Mouse (Mus musculus): ENCODE measurements around the gene Polg. TPM values are rescaled to one million over a fixed set of nuclear protein-coding genes. Genes with fewer than 3 reads are reported as not detected.
A peak's percentile ranks its signal among the peaks of the same experiment; 100 is the strongest.

Polg gene
- polyA plus RNA-seq, 1 experiment from 2014 or later, result 23.7 TPM

GRCm38 (mm10) chr7:79474831-79475399 is 8.8 kb upstream of the Polg start:
- no peak for ATAC-seq (replicated peaks; ENCODE audit: insufficient number of reproducible peaks, insufficient read depth, low FRiP score, low read depth)
- H3K4me1 ChIP-seq (replicated peaks), result no peaks in the 10 kb centered on the region
- H3K4me3 ChIP-seq, result no peak overlapping the region
- no peak overlapping the region for H3K4me2 ChIP-seq
- WGBS, result 62% methylated on average over 5 of the region's 5 CpGs
- no peaks in the 10 kb centered on the region for H3K27me3 ChIP-seq
- H3K27ac ChIP-seq, result no peak overlapping the region
- no peak overlapping the region for H3K9ac ChIP-seq
- H3K36me3 ChIP-seq, result no peaks in the 10 kb centered on the region
- H3K9me3 ChIP-seq (replicated peaks), result no peaks in the 10 kb centered on the region

GRCm38 (mm10) chr7:79473496-79474194 is 7.5 kb upstream of the Polg start:
- ATAC-seq (replicated peaks; ENCODE audit: insufficient number of reproducible peaks, insufficient read depth, low FRiP score, low read depth), result no peak
- Histone ChIP-seq H3K4me1 (replicated peaks) (0 out of 2 replicates have a peak, but pooled peaks cover 1% of the 10 kb centered on the region), H3K27me3 (no peaks in the 10 kb centered on the region), H3K9ac (no peak overlapping the region), H3K36me3 (no peaks in the 10 kb centered on the region), H3K27ac (no peak overlapping the region), H3K4me3 (no peak overlapping the region), H3K9me3 (replicated peaks) (no peaks in the 10 kb centered on the region), H3K4me2 (no peak overlapping the region)
- WGBS, result 79% methylated on average over 9 of the region's 9 CpGs

DNA sequence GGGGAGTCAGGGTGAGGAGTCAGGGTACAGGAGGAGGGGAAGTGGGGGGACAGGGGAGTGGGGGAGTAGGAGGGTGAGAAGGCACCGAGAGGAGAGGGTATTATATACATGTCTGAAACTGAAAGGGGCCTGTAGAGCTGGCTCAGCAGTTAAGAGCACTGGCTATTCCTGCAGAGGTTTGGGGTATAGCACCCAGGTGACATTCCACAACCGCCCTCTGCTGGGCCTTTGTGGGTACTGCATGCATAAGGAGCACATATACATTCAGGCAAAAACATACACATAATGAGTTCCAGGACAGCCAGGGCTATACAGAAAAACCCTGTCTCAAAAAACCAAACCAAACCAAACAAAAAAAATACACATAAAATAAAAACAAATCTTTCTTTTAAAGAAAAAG is 6.6 kb upstream of the Polg start:
- 53% methylated on average over 2 of the region's 2 CpGs for WGBS
- H3K36me3 ChIP-seq, result no peaks in the 10 kb centered on the region
- no peak overlapping the region for H3K4me2 ChIP-seq
- H3K27ac ChIP-seq, result no peak overlapping the region
- peaks cover 3% of the 10 kb centered on the region; the same call in 1 of the 2 replicates for H3K4me1 ChIP-seq (replicated peaks)
- H3K9me3 ChIP-seq (replicated peaks), result no peaks in the 10 kb centered on the region
- no peak overlapping the region for H3K9ac ChIP-seq
- no peak overlapping the region for H3K4me3 ChIP-seq
- no peak for ATAC-seq (replicated peaks; ENCODE audit: insufficient number of reproducible peaks, insufficient read depth, low FRiP score, low read depth)
- no peaks in the 10 kb centered on the region for H3K27me3 ChIP-seq

GRCm38 (mm10) chr7:79471436-79471835 is 5.3 kb upstream of the Polg start:
- no peaks in the 10 kb centered on the region for H3K36me3 ChIP-seq
- ATAC-seq (replicated peaks; ENCODE audit: insufficient number of reproducible peaks, insufficient read depth, low FRiP score, low read depth), result no peak
- no peaks in the 10 kb centered on the region for H3K9me3 ChIP-seq (replicated peaks)
- H3K4me3 ChIP-seq, result no peak overlapping the region
- no peaks in the 10 kb centered on the region for H3K27me3 ChIP-seq
- peaks cover 15% of the 10 kb centered on the region for H3K4me1 ChIP-seq (replicated peaks)
- no peak overlapping the region for H3K4me2 ChIP-seq
- no peak overlapping the region for H3K9ac ChIP-seq
- H3K27ac ChIP-seq, result no peak overlapping the region
- 67% methylated on average over 7 of the region's 7 CpGs for WGBS

- ATAC-seq (replicated peaks; ENCODE audit: insufficient number of reproducible peaks, insufficient read depth, low FRiP score, low read depth), result no peak
- no peaks in the 10 kb centered on the region for H3K27me3 ChIP-seq
- no peak overlapping the region for H3K27ac ChIP-seq
- no peak overlapping the region for H3K9ac ChIP-seq
- no peaks in the 10 kb centered on the region for H3K9me3 ChIP-seq (replicated peaks)
- H3K36me3 ChIP-seq, result no peaks in the 10 kb centered on the region
- 55% methylated on average over 3 of the region's 3 CpGs for WGBS
- peaks cover 15% of the 10 kb centered on the region for H3K4me1 ChIP-seq (replicated peaks)
- no peak overlapping the region for H3K4me3 ChIP-seq
- no peak overlapping the region for H3K4me2 ChIP-seq
Measured at GRCm38 (mm10) chr7:79470718-79471117, 4.6 kb upstream of the Polg start.

DNA sequence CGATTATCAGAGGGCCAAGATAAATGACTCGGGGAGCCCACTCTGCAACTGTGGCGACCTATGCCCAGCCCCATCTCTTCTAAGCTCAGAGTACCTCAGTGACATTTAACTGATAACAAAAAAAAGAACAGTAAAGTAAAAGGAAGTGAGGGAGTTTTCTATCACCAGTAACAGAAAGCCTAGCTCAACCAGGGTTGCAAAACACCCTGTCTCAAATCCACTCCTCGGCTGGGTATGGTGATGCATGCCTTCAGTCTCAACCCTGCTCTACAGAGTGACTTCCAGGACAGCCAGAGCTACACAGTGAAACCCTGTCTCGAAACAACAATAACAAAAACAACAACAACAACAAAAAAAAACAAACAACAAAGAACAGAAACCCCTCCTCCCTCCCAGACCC is 3.6 kb upstream of the Polg start:
- no peak overlapping the region for H3K27ac ChIP-seq
- WGBS, result 40% methylated on average over 5 of the region's 5 CpGs

GRCm38 (mm10) chr7:79468994-79469393 is 2.8 kb upstream of the Polg start:
- H3K4me3 ChIP-seq, result no peak overlapping the region

More for the DNA sequence above, 3.6 kb upstream of the Polg start:
- no peak overlapping the region for H3K4me2 ChIP-seq
- no peak overlapping the region for H3K4me3 ChIP-seq
- H3K36me3 ChIP-seq, result no peaks in the 10 kb centered on the region
- H3K4me1 ChIP-seq (replicated peaks), result peaks cover 21% of the 10 kb centered on the region
- no peak overlapping the region for H3K9ac ChIP-seq
- H3K9me3 ChIP-seq (replicated peaks), result no peaks in the 10 kb centered on the region
- no peaks in the 10 kb centered on the region for H3K27me3 ChIP-seq
- no peak for ATAC-seq (replicated peaks; ENCODE audit: insufficient number of reproducible peaks, insufficient read depth, low FRiP score, low read depth)

DNA sequence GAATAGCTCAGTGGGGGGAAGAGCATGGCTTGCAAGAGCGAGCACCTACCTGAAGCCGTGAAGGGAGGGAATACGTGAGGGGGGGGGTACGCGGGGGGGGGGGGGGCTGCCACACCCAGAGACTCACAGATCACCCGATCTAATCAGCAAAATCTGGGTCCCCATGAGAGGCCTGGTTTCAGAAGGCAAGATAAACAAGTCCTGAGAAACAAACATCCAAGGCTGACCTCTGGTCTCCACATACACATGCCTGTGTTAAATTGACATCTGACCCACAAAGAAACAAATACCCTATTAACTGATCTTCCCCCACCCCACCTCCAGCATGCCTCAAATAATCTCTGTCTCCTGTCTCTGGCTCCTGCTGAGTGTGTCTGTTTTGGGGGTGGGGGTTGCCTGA is 1.8 kb upstream of the Polg start:
- no peak overlapping the region for H3K9ac ChIP-seq
- no peaks in the 10 kb centered on the region for H3K36me3 ChIP-seq
- no peaks in the 10 kb centered on the region for H3K27me3 ChIP-seq
- 10% methylated on average over 3 of the region's 6 CpGs for WGBS
- ATAC-seq (replicated peaks; ENCODE audit: insufficient number of reproducible peaks, insufficient read depth, low FRiP score, low read depth), result no peak
- H3K27ac ChIP-seq, result no peak overlapping the region
- H3K9me3 ChIP-seq (replicated peaks), result no peaks in the 10 kb centered on the region
- H3K4me3 ChIP-seq, result peak overlapping the region; percentile 25; the same call in 1 of the 2 replicates
- H3K4me1 ChIP-seq (replicated peaks), result peaks cover 37% of the 10 kb centered on the region
- H3K4me2 ChIP-seq, result peak overlapping the region; percentile 96

More at GRCm38 (mm10) chr7:79468994-79469393, 2.8 kb upstream of the Polg start:
- Histone ChIP-seq H3K27ac (no peak overlapping the region), H3K36me3 (no peaks in the 10 kb centered on the region), H3K9me3 (replicated peaks) (no peaks in the 10 kb centered on the region), H3K27me3 (no peaks in the 10 kb centered on the region), H3K4me2 (0 out of 2 replicates have a peak overlapping the region, but pooled peaks have one; percentile 6), H3K4me1 (replicated peaks) (peaks cover 29% of the 10 kb centered on the region), H3K9ac (no peak overlapping the region)
- 26% methylated on average over 8 of the region's 8 CpGs for WGBS
- ATAC-seq (replicated peaks; ENCODE audit: insufficient number of reproducible peaks, insufficient read depth, low FRiP score, low read depth), result no peak

DNA sequence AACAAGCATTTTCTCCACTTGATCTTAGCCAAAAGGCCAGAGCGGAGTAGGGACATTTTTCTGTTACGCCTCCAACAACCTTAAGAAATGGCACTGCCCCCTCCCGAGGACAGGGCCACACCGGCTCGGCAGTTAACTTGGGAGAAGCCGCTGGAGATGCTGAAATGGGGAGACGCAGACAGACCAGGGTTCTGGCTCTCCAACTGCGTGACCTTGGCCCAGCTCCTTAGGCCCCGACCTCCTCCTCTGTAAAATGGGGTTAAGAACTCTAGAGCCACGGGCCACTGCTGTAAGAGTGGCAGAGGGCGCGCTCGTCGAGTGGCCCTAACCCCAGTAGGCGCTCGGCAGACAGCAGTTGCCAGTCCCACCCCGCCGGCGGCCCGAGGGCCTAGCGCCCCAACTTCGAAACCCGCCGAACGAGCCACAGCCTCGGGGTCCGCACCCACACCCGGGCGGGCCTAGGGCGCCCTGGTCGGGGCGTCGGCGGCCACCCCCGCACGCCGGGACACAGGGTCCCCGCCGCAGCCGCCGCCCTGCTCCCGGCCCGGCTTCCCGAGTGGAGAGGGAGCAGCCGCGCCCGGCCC is 609 bp downstream of the Polg start:
- Histone ChIP-seq H3K27ac (peak overlapping the region; percentile 90), H3K4me1 (replicated peaks) (peaks cover 37% of the 10 kb centered on the region), H3K9ac (peak overlapping the region; percentile 88), H3K36me3 (peaks cover 14% of the 10 kb centered on the region), H3K4me3 (peak overlapping the region; percentile 92), H3K9me3 (replicated peaks) (no peaks in the 10 kb centered on the region), H3K27me3 (no peaks in the 10 kb centered on the region), H3K4me2 (peak overlapping the region; percentile 96)
- peak; percentile 44 for ATAC-seq (replicated peaks; ENCODE audit: insufficient number of reproducible peaks, insufficient read depth, low FRiP score, low read depth)
- under 1% methylated on average over 27 of the region's 47 CpGs for WGBS

GRCm38 (mm10) chr7:79464776-79465420 is 1.3 kb downstream of the Polg start:
- Histone ChIP-seq H3K4me2 (peak overlapping the region; percentile 96), H3K4me3 (peak overlapping the region; percentile 92), H3K27ac (peak overlapping the region; percentile 90; the same call in 1 of the 2 replicates), H3K9ac (peak overlapping the region; percentile 88), H3K4me1 (replicated peaks) (peaks cover 37% of the 10 kb centered on the region), H3K9me3 (replicated peaks) (no peaks in the 10 kb centered on the region), H3K36me3 (peaks cover 21% of the 10 kb centered on the region), H3K27me3 (no peaks in the 10 kb centered on the region)
- no peak for ATAC-seq (replicated peaks; ENCODE audit: insufficient number of reproducible peaks, insufficient read depth, low FRiP score, low read depth)
- 6% methylated on average over 47 of the region's 47 CpGs for WGBS

GRCm38 (mm10) chr7:79463376-79464077 is 2.6 kb downstream of the Polg start:
- Histone ChIP-seq H3K9ac (no peak overlapping the region), H3K9me3 (replicated peaks) (no peaks in the 10 kb centered on the region)
- WGBS, result 64% methylated on average over 11 of the region's 11 CpGs

More at GRCm38 (mm10) chr7:79463376-79464077, 2.6 kb downstream of the Polg start:
- no peaks in the 10 kb centered on the region for H3K27me3 ChIP-seq
- H3K4me2 ChIP-seq, result no peak overlapping the region
- H3K4me3 ChIP-seq, result no peak overlapping the region
- no peak overlapping the region for H3K27ac ChIP-seq
- H3K4me1 ChIP-seq (replicated peaks), result peaks cover 34% of the 10 kb centered on the region
- peaks cover 35% of the 10 kb centered on the region for H3K36me3 ChIP-seq
- ATAC-seq (replicated peaks; ENCODE audit: insufficient number of reproducible peaks, insufficient read depth, low FRiP score, low read depth), result no peak

Measured in heart, embryonic 15.5 days (tissue).